Mouse (Mus musculus): ENCODE data around the gene Far2.

Gene Far2

DNA sequence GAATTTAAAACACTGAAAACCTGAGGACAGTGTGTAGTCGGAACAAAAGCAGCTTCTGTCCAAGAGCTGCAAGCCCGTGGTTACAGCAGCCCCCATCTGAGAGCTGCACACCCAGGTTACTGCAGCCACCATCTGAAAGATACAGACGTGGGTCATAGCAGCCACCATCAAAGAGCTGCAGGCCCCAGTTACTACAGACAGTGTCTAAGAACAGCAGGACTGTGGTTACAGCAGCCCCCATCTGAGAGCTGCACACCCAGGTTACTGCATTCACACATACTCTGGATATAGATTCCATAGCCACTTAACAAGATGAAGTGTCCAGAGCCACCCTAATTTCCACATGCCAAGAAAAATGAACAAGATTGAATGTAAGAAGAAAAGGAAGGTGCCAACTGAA lies 180.5 kb downstream of the Far2 start:
- DNase-seq = peak; percentile 79
